Mouse (Mus musculus): ENCODE measurements around the gene Gckr. TPM values are rescaled to one million over a fixed set of nuclear protein-coding genes. Genes with fewer than 3 reads are reported as not detected.

Gckr gene
- total RNA-seq, 1 experiment: 0.04 TPM

GRCm38 (mm10) chr5:31255381-31255780 lies 41.9 kb upstream of the Gckr start:
- in situ Hi-C loops (cut with MboI; ENCODE audit: low sequenced_read_pairs in 2 of 2, unreplicated experiment in 2 of 2): no loop called here
- peaks cover 13% of the 10 kb centered on the region for H3K36me3 ChIP-seq (ENCODE audit: control insufficient read depth, insufficient read depth, low read length, poor library complexity, severe bottlenecking)
- H3K9ac ChIP-seq (ENCODE audit: insufficient read depth, low read depth, low read length, poor library complexity, severe bottlenecking): no peak overlapping the region
- H3K9me3 ChIP-seq (ENCODE audit: control insufficient read depth, insufficient read depth, low read depth, low read length): no peaks in the 10 kb centered on the region
- peaks cover 3 to 30% of the 10 kb centered on the region in 2 experiments; a peak in 3 of 4 replicates for H3K4me1 ChIP-seq (ENCODE audit: control insufficient read depth in 2 of 2, insufficient read depth in 2 of 2, low read length in 2 of 2, poor library complexity in 1 of 2)
- no peak for TF ChIP-seq MAFK (IDR thresholded peaks at IDR 0.05; ENCODE audit: insufficient read depth, low read depth, low read length)
- TF ChIP-seq CHD2 (IDR thresholded peaks at IDR 0.05; ENCODE audit: low read depth, low read length): no peak
- TF ChIP-seq ZNF384 (IDR thresholded peaks at IDR 0.05; ENCODE audit: low read depth, low read length): no peak
- no peak for TF ChIP-seq ZC3H11A (IDR thresholded peaks at IDR 0.05; ENCODE audit: borderline replicate concordance, low read depth, low read length)
- TF ChIP-seq HCFC1 (IDR thresholded peaks at IDR 0.05; ENCODE audit: borderline replicate concordance, insufficient read depth, low read length): no peak
- no peak overlapping the region for H3K27ac ChIP-seq (ENCODE audit: insufficient read depth, low read depth, low read length, poor library complexity, severe bottlenecking)
- no peak overlapping the region for H3K4me3 ChIP-seq (ENCODE audit: insufficient read depth in 1 of 2, low read depth in 1 of 2, low read length in 2 of 2, poor library complexity in 1 of 2, severe bottlenecking in 1 of 2)
- no peak for DNase-seq (ENCODE audit: low read depth, low spot score)

DNA sequence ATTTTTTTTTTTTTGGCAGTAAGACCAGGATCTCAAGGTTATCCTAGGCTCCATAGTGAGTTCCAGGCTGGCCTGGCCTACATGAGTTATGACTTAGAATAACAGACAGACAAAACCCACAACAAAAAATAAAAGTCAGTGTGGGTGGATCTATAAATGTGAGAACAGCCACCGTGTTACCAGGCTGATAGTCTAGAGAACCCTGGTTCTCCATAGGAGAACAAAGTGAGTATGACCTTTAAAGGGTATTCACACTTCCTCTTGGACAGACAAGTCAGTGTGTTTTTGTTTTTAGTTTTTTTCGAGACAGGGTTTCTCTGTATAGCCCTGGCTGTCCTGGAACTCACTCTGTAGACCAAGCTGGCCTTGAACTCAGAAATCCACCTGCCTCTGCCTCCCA lies 41.3 kb upstream of the Gckr start:
- peaks cover 3 to 27% of the 10 kb centered on the region in 2 experiments; a peak in 3 of 4 replicates for H3K4me1 ChIP-seq (ENCODE audit: control insufficient read depth in 2 of 2, insufficient read depth in 2 of 2, low read length in 2 of 2, poor library complexity in 1 of 2)
- no peak for TF ChIP-seq HCFC1 (IDR thresholded peaks at IDR 0.05; ENCODE audit: borderline replicate concordance, insufficient read depth, low read length)
- no peak for TF ChIP-seq MAFK (IDR thresholded peaks at IDR 0.05; ENCODE audit: insufficient read depth, low read depth, low read length)
- no peak for TF ChIP-seq ZNF384 (IDR thresholded peaks at IDR 0.05; ENCODE audit: low read depth, low read length)
- TF ChIP-seq ZC3H11A (IDR thresholded peaks at IDR 0.05; ENCODE audit: borderline replicate concordance, low read depth, low read length): no peak
- no peak for TF ChIP-seq CHD2 (IDR thresholded peaks at IDR 0.05; ENCODE audit: low read depth, low read length)
- no peak overlapping the region for H3K9ac ChIP-seq (ENCODE audit: insufficient read depth, low read depth, low read length, poor library complexity, severe bottlenecking)
- peaks cover 12% of the 10 kb centered on the region for H3K36me3 ChIP-seq (ENCODE audit: control insufficient read depth, insufficient read depth, low read length, poor library complexity, severe bottlenecking)
- no peak overlapping the region for H3K4me3 ChIP-seq (ENCODE audit: insufficient read depth in 1 of 2, low read depth in 1 of 2, low read length in 2 of 2, poor library complexity in 1 of 2, severe bottlenecking in 1 of 2)
- in situ Hi-C loops (cut with MboI; ENCODE audit: low sequenced_read_pairs in 2 of 2, unreplicated experiment in 2 of 2): no loop called here
- DNase-seq (ENCODE audit: low read depth, low spot score): no peak
- H3K27ac ChIP-seq (ENCODE audit: insufficient read depth, low read depth, low read length, poor library complexity, severe bottlenecking): no peak overlapping the region
- H3K9me3 ChIP-seq (ENCODE audit: control insufficient read depth, insufficient read depth, low read depth, low read length): no peaks in the 10 kb centered on the region

- DNase-seq (ENCODE audit: low read depth, low spot score): no peak
- H3K9ac ChIP-seq (ENCODE audit: insufficient read depth, low read depth, low read length, poor library complexity, severe bottlenecking): no peak overlapping the region
- H3K4me3 ChIP-seq (ENCODE audit: insufficient read depth in 1 of 2, low read depth in 1 of 2, low read length in 2 of 2, poor library complexity in 1 of 2, severe bottlenecking in 1 of 2): no peak overlapping the region
- peaks cover 0 to 22% of the 10 kb centered on the region in 2 experiments; a peak in 2 of 4 replicates for H3K4me1 ChIP-seq (ENCODE audit: control insufficient read depth in 2 of 2, insufficient read depth in 2 of 2, low read length in 2 of 2, poor library complexity in 1 of 2)
- no peaks in the 10 kb centered on the region for H3K9me3 ChIP-seq (ENCODE audit: control insufficient read depth, insufficient read depth, low read depth, low read length)
- in situ Hi-C loops (cut with MboI; ENCODE audit: low sequenced_read_pairs in 2 of 2, unreplicated experiment in 2 of 2): no loop called here
- H3K27ac ChIP-seq (ENCODE audit: insufficient read depth, low read depth, low read length, poor library complexity, severe bottlenecking): no peak overlapping the region
- TF ChIP-seq ZC3H11A (IDR thresholded peaks at IDR 0.05; ENCODE audit: borderline replicate concordance, low read depth, low read length) (no peak), HCFC1 (IDR thresholded peaks at IDR 0.05; ENCODE audit: borderline replicate concordance, insufficient read depth, low read length) (no peak), CHD2 (IDR thresholded peaks at IDR 0.05; ENCODE audit: low read depth, low read length) (no peak), ZNF384 (IDR thresholded peaks at IDR 0.05; ENCODE audit: low read depth, low read length) (no peak), MAFK (IDR thresholded peaks at IDR 0.05; ENCODE audit: insufficient read depth, low read depth, low read length) (no peak)
- H3K36me3 ChIP-seq (ENCODE audit: control insufficient read depth, insufficient read depth, low read length, poor library complexity, severe bottlenecking): peaks cover 10% of the 10 kb centered on the region
Observed at GRCm38 (mm10) chr5:31257616-31258015, 39.6 kb upstream of the Gckr start.

DNA sequence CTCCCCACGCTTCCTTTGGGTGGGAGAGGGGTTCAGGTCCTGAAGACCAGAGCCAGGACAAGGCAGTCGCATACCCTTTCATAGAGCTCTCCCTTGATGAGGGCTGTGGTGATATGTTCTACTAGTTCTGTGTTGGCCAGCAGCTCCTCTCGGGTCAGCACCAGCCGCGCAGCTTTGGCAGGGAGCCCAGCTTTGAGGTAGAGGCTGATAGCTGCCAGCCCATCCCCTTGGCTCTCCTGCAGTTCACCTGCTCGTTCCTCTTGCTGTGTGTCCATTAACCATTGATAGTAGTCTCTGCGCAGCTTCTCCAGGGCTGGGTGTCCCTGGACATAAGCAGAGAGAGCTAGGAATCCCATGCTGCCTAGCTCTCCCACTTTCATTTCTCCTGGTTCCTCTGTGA lies 31.1 kb upstream of the Gckr start:
- no peaks in the 10 kb centered on the region for H3K4me1 ChIP-seq (ENCODE audit: control insufficient read depth in 2 of 2, insufficient read depth in 2 of 2, low read length in 2 of 2, poor library complexity in 1 of 2)

More for the DNA sequence above, 31.1 kb upstream of the Gckr start:
- Histone ChIP-seq H3K4me3 (ENCODE audit: insufficient read depth in 1 of 2, low read depth in 1 of 2, low read length in 2 of 2, poor library complexity in 1 of 2, severe bottlenecking in 1 of 2) (no peak overlapping the region), H3K27ac (ENCODE audit: insufficient read depth, low read depth, low read length, poor library complexity, severe bottlenecking) (no peak overlapping the region), H3K36me3 (ENCODE audit: control insufficient read depth, insufficient read depth, low read length, poor library complexity, severe bottlenecking) (peaks cover 18% of the 10 kb centered on the region; the same call in 1 of the 2 replicates), H3K9me3 (ENCODE audit: control insufficient read depth, insufficient read depth, low read depth, low read length) (no peaks in the 10 kb centered on the region), H3K9ac (ENCODE audit: insufficient read depth, low read depth, low read length, poor library complexity, severe bottlenecking) (no peak overlapping the region)
- DNase-seq (ENCODE audit: low read depth, low spot score): no peak
- in situ Hi-C loops (cut with MboI; ENCODE audit: low sequenced_read_pairs in 2 of 2, unreplicated experiment in 2 of 2): no loop called here
- TF ChIP-seq HCFC1 (IDR thresholded peaks at IDR 0.05; ENCODE audit: borderline replicate concordance, insufficient read depth, low read length) (no peak), ZC3H11A (IDR thresholded peaks at IDR 0.05; ENCODE audit: borderline replicate concordance, low read depth, low read length) (no peak), CHD2 (IDR thresholded peaks at IDR 0.05; ENCODE audit: low read depth, low read length) (no peak), ZNF384 (IDR thresholded peaks at IDR 0.05; ENCODE audit: low read depth, low read length) (no peak), MAFK (IDR thresholded peaks at IDR 0.05; ENCODE audit: insufficient read depth, low read depth, low read length) (no peak)

All from ES-E14 (cell line).